Mouse (Mus musculus): ENCODE measurements around the gene Nkg7.

DNA sequence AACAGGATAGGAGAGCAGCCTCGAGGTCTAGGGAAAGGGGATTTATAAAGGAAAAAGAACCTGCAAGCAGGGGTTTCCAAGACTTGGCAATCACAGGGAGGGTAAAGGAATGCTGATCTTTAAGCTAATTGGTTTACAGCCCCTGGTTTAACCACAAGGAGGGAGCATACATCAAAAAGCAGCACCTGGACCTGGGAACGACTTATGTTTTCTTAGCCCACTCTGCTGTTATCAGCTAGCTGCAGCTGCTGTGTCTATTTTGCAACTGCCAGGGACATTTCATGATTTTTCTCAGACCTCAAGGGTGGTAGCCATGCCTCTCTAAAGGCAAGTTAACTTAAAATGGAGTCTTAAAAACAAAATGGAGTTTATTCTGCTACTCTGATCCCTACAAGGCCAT lies 34.2 kb upstream of the Nkg7 start:
- TF ChIP-seq CTCF (IDR thresholded peaks at IDR 0.05; ENCODE audit: extremely low read depth, insufficient read depth, insufficient read length, insufficient replicate concordance) (no peak), POLR2A (IDR thresholded peaks at IDR 0.05; ENCODE audit: low read depth, low read length) (no peak)
